Mouse (Mus musculus) CH12.LX (cell line): ENCODE data around the gene Zfp72.

Experiments used
- CTCF ChIP-seq, 2 experiments: IDR thresholded peaks in 1 of 2; conservative IDR thresholded peaks in 1 of 2; 2 replicates each; pipeline ENCODE4 v1.5.1; 2011 to 2012; ENCODE audit warnings: low read depth in 2 of 2, low read length in 2 of 2, improper control_type of control experiment in 1 of 2, inconsistent platforms in 1 of 2, mild to moderate bottlenecking in 1 of 2, moderate library complexity in 1 of 2
- E2F4 ChIP-seq: IDR thresholded peaks from 2 replicates; pipeline ENCODE4 v1.6.1; 2011; ENCODE audit warnings: low read depth, low read length, improper control_type of control experiment; ENCODE audit not compliant: insufficient replicate concordance
- JUND ChIP-seq: conservative IDR thresholded peaks from 2 replicates; pipeline ENCODE4 v1.6.1; 2011; ENCODE audit warnings: low read depth, low read length, improper control_type of control experiment
- POLR2AphosphoS2 ChIP-seq: IDR thresholded peaks from 2 replicates; pipeline ENCODE4 v1.6.1; 2011; ENCODE audit warnings: low read depth, low read length, improper control_type of control experiment
- ZC3H11A ChIP-seq: IDR thresholded peaks from 2 replicates; pipeline ENCODE4 v1.6.1; 2012; ENCODE audit warnings: low read depth, mild to moderate bottlenecking, inconsistent platforms, low read length, improper control_type of control experiment

DNA sequence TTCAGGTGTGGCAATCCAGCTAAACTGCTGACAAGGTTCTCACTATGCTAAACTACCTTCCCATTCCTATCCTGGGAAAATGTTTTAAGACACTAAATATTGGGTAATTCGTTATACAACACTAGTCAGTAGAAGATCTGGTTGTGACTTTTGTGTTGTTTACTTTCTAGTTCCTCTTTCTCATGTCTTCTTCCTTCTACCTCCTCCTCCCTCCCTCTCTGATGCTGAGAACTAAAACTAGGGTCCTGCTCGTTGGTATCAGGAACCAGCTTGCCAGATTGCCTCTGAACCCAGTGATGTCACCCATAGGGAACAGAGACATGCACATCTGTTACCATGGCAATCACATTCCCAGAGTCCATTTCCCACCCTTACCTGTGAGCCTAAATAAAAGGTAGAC, 28.4 kb downstream of the Zfp72 start:
- TF ChIP-seq ZC3H11A (no peak), JUND (no peak), CTCF (conservative IDR thresholded peaks at IDR 0.05 in 1 of 2, IDR thresholded peaks at IDR 0.05 in 1 of 2; ENCODE audit: low read depth in 2 of 2, low read length in 2 of 2) (no peak), POLR2AphosphoS2 (no peak), E2F4 (no peak)
